Mouse (Mus musculus) lung, embryonic 14.5 days (tissue): ENCODE results near the gene Tmem229b. TPM values are rescaled to one million over a fixed set of nuclear protein-coding genes. Genes with fewer than 3 reads are reported as not detected.

Experiments
- ATAC-seq: fragments of 200-750 bp; cut with Nextera tagmentation; 2 replicates; pipeline ENCODE4 v1.8.0; 2017; ENCODE audit warnings: mild to moderate bottlenecking, moderate TSS enrichment, moderate library complexity; ENCODE audit not compliant: insufficient read depth
- DNase-seq: peaks from one replicate; pipeline ENCODE4 v3.0.0-alpha.2; 2015
- H3K27ac ChIP-seq: fragments of 300-500 bp; sonication (generic); 2 replicates; pipeline ENCODE4 v1.5.1; 2014; ENCODE audit warnings: low read depth, mild to moderate bottlenecking, moderate library complexity
- H3K27me3 ChIP-seq: fragments of 300-500 bp; sonication (generic); 2 replicates; pipeline ENCODE4 v1.6.1; 2014; ENCODE audit warnings: low read length, control low read depth; ENCODE audit not compliant: insufficient read depth
- H3K36me3 ChIP-seq: fragments of 300-500 bp; sonication (generic); 2 replicates; pipeline ENCODE4 v1.6.1; 2014; ENCODE audit warnings: control low read depth; ENCODE audit not compliant: insufficient read depth
- H3K4me1 ChIP-seq: fragments of 300-500 bp; sonication (generic); 2 replicates; pipeline ENCODE4 v1.6.1; 2014; ENCODE audit warnings: antibody characterized with exemption, control low read depth; ENCODE audit not compliant: insufficient read depth
- H3K4me2 ChIP-seq: fragments of 300-500 bp; sonication (generic); 2 replicates; pipeline ENCODE4 v1.6.1; 2014; ENCODE audit warnings: mild to moderate bottlenecking
- H3K4me3 ChIP-seq: fragments of 300-500 bp; sonication (generic); 2 replicates; pipeline ENCODE4 v1.5.1; 2014; ENCODE audit warnings: low read depth, low read length
- H3K9ac ChIP-seq: fragments of 300-500 bp; sonication (generic); 2 replicates; pipeline ENCODE4 v1.6.1; 2014
- H3K9me3 ChIP-seq: fragments of 300-500 bp; sonication (generic); 2 replicates; pipeline ENCODE4 v1.6.1; 2016; ENCODE audit warnings: low read depth, low read length, control low read depth
- CTCF ChIP-seq: IDR thresholded peaks from 2 replicates; pipeline ENCODE4 v1.5.1; 2016; ENCODE audit warnings: antibody characterized with exemption, low read depth
- WGBS: fragments of 180-500 bp; shearing (Covaris S2); extraction: QIAGEN DNeasy Blood & Tissue Kit; methylation state at CpG from one replicate; pipeline ENCODE4 v1.1.7; 2014; 5-methylcytosine and 5-hydroxymethylcytosine counted together
- polyA plus RNA-seq: library from polyadenylated mRNA; unstranded; fragments of >200 nt; fragmentation: Nextera tagmentation; extraction: Ambion mirVana; gene quantifications from 2 replicates; pipeline ENCODE4 v1.2.1, GENCODE M21; 2014

Tmem229b gene
- polyA plus RNA-seq, 1 experiment from 2014 or later: 5.7 TPM

- Histone ChIP-seq H3K27me3 (no peaks in the 10 kb centered on the region), H3K36me3 (no peaks in the 10 kb centered on the region), H3K9me3 (no peaks in the 10 kb centered on the region), H3K4me2 (no peak overlapping the region), H3K4me3 (no peak overlapping the region), H3K4me1 (no peaks in the 10 kb centered on the region), H3K27ac (no peak overlapping the region), H3K9ac (no peak overlapping the region)
- DNase-seq (peak; percentile 13), ATAC-seq (no peak)
- 61% methylated on average over 9 of the region's 9 CpGs for WGBS
- TF ChIP-seq CTCF: no peak
These were observed 19.8 kb downstream of the Tmem229b start for GRCm38 (mm10) chr12:78987581-78988081.

GRCm38 (mm10) chr12:78984035-78984432 is 23.4 kb downstream of the Tmem229b start:
- DNase-seq (peak; percentile 52), ATAC-seq (peak; percentile 36; the same call in 1 of the 2 replicates)
- WGBS: 46% methylated on average over 3 of the region's 3 CpGs
- Histone ChIP-seq H3K4me3 (no peak overlapping the region), H3K27ac (peak overlapping the region; percentile 8; the same call in 1 of the 2 replicates), H3K27me3 (no peaks in the 10 kb centered on the region), H3K36me3 (no peaks in the 10 kb centered on the region), H3K9me3 (no peaks in the 10 kb centered on the region), H3K4me1 (no peaks in the 10 kb centered on the region), H3K9ac (no peak overlapping the region), H3K4me2 (no peak overlapping the region)
- TF ChIP-seq CTCF: no peak

- Histone ChIP-seq H3K4me2 (no peak overlapping the region), H3K9me3 (no peaks in the 10 kb centered on the region), H3K4me3 (no peak overlapping the region), H3K9ac (no peak overlapping the region), H3K36me3 (no peaks in the 10 kb centered on the region), H3K27ac (peak overlapping the region; percentile 18; the same call in 1 of the 2 replicates), H3K27me3 (no peaks in the 10 kb centered on the region), H3K4me1 (no peaks in the 10 kb centered on the region)
- DNase-seq (peak; percentile 68), ATAC-seq (peak; percentile 67)
- TF ChIP-seq CTCF: no peak
- WGBS: 44% methylated on average over 9 of the region's 9 CpGs
These were observed 24.0 kb downstream of the Tmem229b start for GRCm38 (mm10) chr12:78983296-78984034.

GRCm38 (mm10) chr12:78981938-78982825 is 25.2 kb downstream of the Tmem229b start:
- WGBS: 54% methylated on average over 9 of the region's 9 CpGs
- no peak overlapping the region for H3K9ac ChIP-seq
- DNase-seq: peak; percentile 5
- peak overlapping the region; percentile 45 for H3K27ac ChIP-seq
- no peak overlapping the region for H3K4me2 ChIP-seq
- no peak for TF ChIP-seq CTCF
- ATAC-seq: no peak
- H3K4me1 ChIP-seq: no peaks in the 10 kb centered on the region
- no peak overlapping the region for H3K4me3 ChIP-seq
- no peaks in the 10 kb centered on the region for H3K9me3 ChIP-seq
- no peaks in the 10 kb centered on the region for H3K36me3 ChIP-seq
- H3K27me3 ChIP-seq: no peaks in the 10 kb centered on the region

GRCm38 (mm10) chr12:78981131-78981530 is 26.3 kb downstream of the Tmem229b start:
- 74% methylated on average over 2 of the region's 2 CpGs for WGBS
- Histone ChIP-seq H3K4me3 (no peak overlapping the region), H3K27ac (no peak overlapping the region), H3K4me2 (no peak overlapping the region), H3K4me1 (no peaks in the 10 kb centered on the region), H3K36me3 (no peaks in the 10 kb centered on the region), H3K9ac (no peak overlapping the region), H3K27me3 (no peaks in the 10 kb centered on the region), H3K9me3 (no peaks in the 10 kb centered on the region)
- DNase-seq (no peak), ATAC-seq (no peak)
- no peak for TF ChIP-seq CTCF

GRCm38 (mm10) chr12:78980683-78981091 is 26.7 kb downstream of the Tmem229b start:
- DNase-seq (peak; percentile 41), ATAC-seq (no peak)
- H3K4me2 ChIP-seq: no peak overlapping the region

GRCm38 (mm10) chr12:78977552-78977951 is 29.9 kb downstream of the Tmem229b start:
- H3K27ac ChIP-seq: no peak overlapping the region
- H3K4me3 ChIP-seq: no peak overlapping the region
- DNase-seq (no peak), ATAC-seq (no peak)
- H3K27me3 ChIP-seq: no peaks in the 10 kb centered on the region
- no peaks in the 10 kb centered on the region for H3K9me3 ChIP-seq
- no peaks in the 10 kb centered on the region for H3K4me1 ChIP-seq
- H3K9ac ChIP-seq: no peak overlapping the region
- H3K4me2 ChIP-seq: no peak overlapping the region
- 66% methylated on average over 4 of the region's 4 CpGs for WGBS
- H3K36me3 ChIP-seq: no peaks in the 10 kb centered on the region
- TF ChIP-seq CTCF: no peak

More at GRCm38 (mm10) chr12:78980683-78981091, 26.7 kb downstream of the Tmem229b start:
- WGBS: 71% methylated on average over 5 of the region's 5 CpGs
- Histone ChIP-seq H3K4me1 (no peaks in the 10 kb centered on the region), H3K9me3 (no peaks in the 10 kb centered on the region), H3K36me3 (no peaks in the 10 kb centered on the region), H3K4me3 (no peak overlapping the region), H3K9ac (no peak overlapping the region), H3K27ac (no peak overlapping the region), H3K27me3 (no peaks in the 10 kb centered on the region)
- no peak for TF ChIP-seq CTCF
